Mouse (Mus musculus) heart, embryonic 13.5 days (tissue): ENCODE data around the gene Gpr152. TPM values are rescaled to one million over a fixed set of nuclear protein-coding genes. Genes with fewer than 3 reads are reported as not detected.

Source experiments
- ATAC-seq: fragments of 200-750 bp; cut with Nextera tagmentation; 2 replicates; pipeline ENCODE4 v1.8.0; 2017; ENCODE audit warnings: moderate TSS enrichment; ENCODE audit not compliant: insufficient number of reproducible peaks, low FRiP score, low TSS enrichment; ENCODE audit errors: extremely low read depth
- H3K27ac ChIP-seq: fragments of 300-500 bp; sonication (generic); replicated peaks from 2 replicates; pipeline ENCODE4 v1.5.1; 2015; ENCODE audit warnings: moderate library complexity, mild to moderate bottlenecking, inconsistent platforms
- H3K27me3 ChIP-seq: fragments of 300-500 bp; sonication (generic); replicated peaks from 2 replicates; pipeline ENCODE4 v1.6.1; 2015; ENCODE audit warnings: mild to moderate bottlenecking, inconsistent platforms
- H3K36me3 ChIP-seq: fragments of 300-500 bp; sonication (generic); 2 replicates; pipeline ENCODE4 v1.6.1; 2015; ENCODE audit warnings: mild to moderate bottlenecking, inconsistent platforms
- H3K4me1 ChIP-seq: fragments of 300-500 bp; sonication (generic); 2 replicates; pipeline ENCODE4 v1.6.1; 2015; ENCODE audit warnings: inconsistent platforms
- H3K4me2 ChIP-seq: fragments of 300-500 bp; sonication (generic); 2 replicates; pipeline ENCODE4 v1.6.1; 2015; ENCODE audit warnings: inconsistent platforms, mild to moderate bottlenecking, moderate library complexity
- H3K4me3 ChIP-seq: fragments of 300-500 bp; sonication (generic); 2 replicates; pipeline ENCODE4 v1.5.1; 2015; ENCODE audit warnings: moderate library complexity, mild to moderate bottlenecking, inconsistent platforms
- H3K9ac ChIP-seq: fragments of 300-500 bp; sonication (generic); 2 replicates; pipeline ENCODE4 v1.6.1; 2015; ENCODE audit warnings: inconsistent platforms, mild to moderate bottlenecking, moderate library complexity
- H3K9me3 ChIP-seq: fragments of 300-500 bp; sonication (generic); 2 replicates; pipeline ENCODE4 v1.6.1; 2016; ENCODE audit warnings: inconsistent platforms
- WGBS: fragments of 180-500 bp; shearing (Covaris S2); methylation state at CpG from one replicate; pipeline ENCODE4 v1.1.7; 2015; ENCODE audit warnings: mixed read lengths; 5-methylcytosine and 5-hydroxymethylcytosine counted together
- polyA plus RNA-seq: library from polyadenylated mRNA; unstranded; fragments of >200 nt; fragmentation: Nextera tagmentation; extraction: Ambion mirVana; gene quantifications from 2 replicates; pipeline ENCODE4 v1.2.1, GENCODE M21; 2015

The Gpr152 gene
- polyA plus RNA-seq, 1 experiment from 2014 or later = not detected

GRCm38 (mm10) chr19:4151898-4152297 lies 12.3 kb downstream of the Gpr152 start:
- peaks cover 57% of the 10 kb centered on the region for H3K36me3 ChIP-seq
- no peak overlapping the region for H3K4me2 ChIP-seq
- no peak overlapping the region for H3K9ac ChIP-seq
- H3K9me3 ChIP-seq = no peaks in the 10 kb centered on the region
- ATAC-seq = no peak
- whole genome bisulfite sequencing = 81% methylated on average over 5 of the region's 5 CpGs
- H3K4me1 ChIP-seq = peaks cover 42% of the 10 kb centered on the region
- H3K4me3 ChIP-seq = no peak overlapping the region
- no peaks in the 10 kb centered on the region for H3K27me3 ChIP-seq
- H3K27ac ChIP-seq = no peak overlapping the region

GRCm38 (mm10) chr19:4152445-4153231 lies 13.1 kb downstream of the Gpr152 start:
- Histone ChIP-seq H3K27ac (no peak overlapping the region; the same call in 1 of the 2 replicates), H3K36me3 (peaks cover 65% of the 10 kb centered on the region), H3K4me3 (no peak overlapping the region), H3K9me3 (no peaks in the 10 kb centered on the region), H3K27me3 (no peaks in the 10 kb centered on the region), H3K4me1 (peaks cover 41% of the 10 kb centered on the region), H3K4me2 (no peak overlapping the region), H3K9ac (0 out of 2 replicates have a peak overlapping the region, but pooled peaks have one; percentile 16)
- no peak for ATAC-seq
- WGBS = 84% methylated on average over 8 of the region's 8 CpGs

GRCm38 (mm10) chr19:4153232-4153654 lies 13.7 kb downstream of the Gpr152 start, which contains the start of gene Ptprcap:
Ptprcap (plus strand) TSS chr19:4153604.
- WGBS = 63% methylated on average over 11 of the region's 11 CpGs
- H3K9me3 ChIP-seq = no peaks in the 10 kb centered on the region
- H3K27ac ChIP-seq = no peak within 1 kb of the TSS; the same call in 1 of the 2 replicates
- peaks cover 35% of the 10 kb centered on the region for H3K4me1 ChIP-seq
- H3K4me2 ChIP-seq = no peak within 1 kb of the TSS
- no peaks in the 10 kb centered on the region for H3K27me3 ChIP-seq
- 0 out of 2 replicates have a peak within 1 kb of the TSS, but pooled peaks have one; percentile 16 for H3K9ac ChIP-seq
- peaks cover 71% of the 10 kb centered on the region for H3K36me3 ChIP-seq
- no peak for ATAC-seq
- H3K4me3 ChIP-seq = no peak within 1 kb of the TSS

- Histone ChIP-seq H3K27ac (no peak overlapping the region), H3K9ac (no peak overlapping the region), H3K4me1 (peaks cover 27% of the 10 kb centered on the region), H3K4me3 (no peak overlapping the region), H3K9me3 (no peaks in the 10 kb centered on the region), H3K27me3 (no peaks in the 10 kb centered on the region), H3K4me2 (no peak overlapping the region), H3K36me3 (peaks cover 84% of the 10 kb centered on the region)
- 70% methylated on average over 13 of the region's 13 CpGs for WGBS
- ATAC-seq = no peak
Measured at GRCm38 (mm10) chr19:4154437-4155222, 15.0 kb downstream of the Gpr152 start.

GRCm38 (mm10) chr19:4155223-4156072 lies 15.9 kb downstream of the Gpr152 start:
- Histone ChIP-seq H3K4me2 (no peak overlapping the region), H3K27ac (no peak overlapping the region), H3K27me3 (no peaks in the 10 kb centered on the region), H3K4me3 (no peak overlapping the region), H3K9me3 (no peaks in the 10 kb centered on the region), H3K4me1 (peaks cover 21% of the 10 kb centered on the region), H3K36me3 (peaks cover 83% of the 10 kb centered on the region), H3K9ac (peak overlapping the region; percentile 28; the same call in 1 of the 2 replicates)
- 80% methylated on average over 6 of the region's 6 CpGs for WGBS
- no peak for ATAC-seq

- Histone ChIP-seq H3K4me1 (peaks cover 19% of the 10 kb centered on the region), H3K4me3 (no peak overlapping the region), H3K4me2 (no peak overlapping the region), H3K27ac (no peak overlapping the region), H3K27me3 (no peaks in the 10 kb centered on the region), H3K9ac (peak overlapping the region; percentile 28; the same call in 1 of the 2 replicates), H3K9me3 (no peaks in the 10 kb centered on the region), H3K36me3 (peaks cover 82% of the 10 kb centered on the region)
- WGBS = 69% methylated on average over 20 of the region's 20 CpGs
- no peak for ATAC-seq
Measured at GRCm38 (mm10) chr19:4156073-4156579, 16.5 kb downstream of the Gpr152 start.

GRCm38 (mm10) chr19:4156771-4157170 lies 17.2 kb downstream of the Gpr152 start:
- 90% methylated on average over 12 of the region's 12 CpGs for WGBS
- no peaks in the 10 kb centered on the region for H3K9me3 ChIP-seq
- H3K4me3 ChIP-seq = no peak overlapping the region
- ATAC-seq = no peak
- H3K36me3 ChIP-seq = peaks cover 83% of the 10 kb centered on the region
- H3K27me3 ChIP-seq = no peaks in the 10 kb centered on the region
- peak overlapping the region; percentile 19; the same call in 1 of the 2 replicates for H3K9ac ChIP-seq
- no peak overlapping the region for H3K4me2 ChIP-seq
- peaks cover 15% of the 10 kb centered on the region for H3K4me1 ChIP-seq
- no peak overlapping the region for H3K27ac ChIP-seq

GRCm38 (mm10) chr19:4159049-4159448 lies 19.5 kb downstream of the Gpr152 start:
- Histone ChIP-seq H3K36me3 (peaks cover 62% of the 10 kb centered on the region), H3K9me3 (no peaks in the 10 kb centered on the region), H3K4me3 (no peak overlapping the region), H3K4me1 (peaks cover 16% of the 10 kb centered on the region), H3K27me3 (no peaks in the 10 kb centered on the region), H3K9ac (no peak overlapping the region), H3K27ac (no peak overlapping the region), H3K4me2 (no peak overlapping the region)
- 93% methylated on average over 8 of the region's 8 CpGs for WGBS
- no peak for ATAC-seq

GRCm38 (mm10) chr19:4162646-4163542 lies 23.3 kb downstream of the Gpr152 start, which contains the start of gene Rps6kb2:
Rps6kb2 (minus strand) TSS chr19:4163354.
- H3K4me3 ChIP-seq = peak within 1 kb of the TSS; percentile 82
- H3K9me3 ChIP-seq = no peaks in the 10 kb centered on the region
- peak; percentile 73 for ATAC-seq
- H3K4me2 ChIP-seq = peak within 1 kb of the TSS; percentile 97
- 6% methylated on average over 42 of the region's 42 CpGs for WGBS
- H3K36me3 ChIP-seq = peaks cover 37% of the 10 kb centered on the region
- peak within 1 kb of the TSS; percentile 94 for H3K9ac ChIP-seq
- peak within 1 kb of the TSS; percentile 71 for H3K27ac ChIP-seq
- no peaks in the 10 kb centered on the region for H3K27me3 ChIP-seq
- peaks cover 27% of the 10 kb centered on the region for H3K4me1 ChIP-seq

- Histone ChIP-seq H3K27ac (peak overlapping the region; percentile 71), H3K27me3 (no peaks in the 10 kb centered on the region), H3K4me1 (peaks cover 28% of the 10 kb centered on the region), H3K4me3 (peak overlapping the region; percentile 82), H3K36me3 (peaks cover 31% of the 10 kb centered on the region), H3K9me3 (no peaks in the 10 kb centered on the region), H3K9ac (peak overlapping the region; percentile 94), H3K4me2 (peak overlapping the region; percentile 97)
- ATAC-seq = no peak
- WGBS = 38% methylated on average over 4 of the region's 4 CpGs
Measured at GRCm38 (mm10) chr19:4163543-4163887, 23.9 kb downstream of the Gpr152 start.
